Mouse (Mus musculus): Measurements from ENCODE around the gene Cnrip1.

Cnrip1 gene

GRCm38 (mm10) chr11:17112419-17113090, 61.2 kb downstream of the Cnrip1 start:
- DNase-seq = no peak

GRCm38 (mm10) chr11:17126418-17126817, 75.0 kb downstream of the Cnrip1 start:
- no peak for DNase-seq
